Mouse (Mus musculus): ENCODE measurements around the gene Col4a1.

- no peak for TF ChIP-seq GATA1 (IDR thresholded peaks at IDR 0.05; ENCODE audit: low read length)
- TF ChIP-seq TAL1 (IDR thresholded peaks at IDR 0.05; ENCODE audit: low read length), result no peak
Observed at GRCm38 (mm10) chr8:11341111-11341566, 28.5 kb upstream of the Col4a1 start.

All from erythroblast, embryonic 14.5 days (primary cell).